Mouse (Mus musculus) hindbrain, embryonic 10.5 days (tissue): ENCODE data around the gene Dut. TPM values are rescaled to one million over a fixed set of nuclear protein-coding genes. Genes with fewer than 3 reads are reported as not detected.

Experiments used
- DNase-seq: peaks from one replicate; pipeline ENCODE4 v3.0.0-alpha.2; 2017; ENCODE audit warnings: low spot score
- H3K27ac ChIP-seq: fragments of 300-500 bp; sonication (generic); 2 replicates; pipeline ENCODE4 v1.5.1; 2016; ENCODE audit warnings: mild to moderate bottlenecking, moderate library complexity
- H3K27me3 ChIP-seq: fragments of 300-500 bp; sonication (generic); 2 replicates; pipeline ENCODE4 v1.6.1; 2016; ENCODE audit warnings: mild to moderate bottlenecking; ENCODE audit not compliant: poor library complexity, insufficient read depth, severe bottlenecking
- H3K36me3 ChIP-seq: fragments of 300-500 bp; sonication (generic); 2 replicates; pipeline ENCODE4 v1.6.1; 2016; ENCODE audit warnings: mild to moderate bottlenecking, moderate library complexity
- H3K4me1 ChIP-seq: fragments of 300-500 bp; sonication (generic); replicated peaks from 2 replicates; pipeline ENCODE4 v1.6.1; 2016; ENCODE audit warnings: mild to moderate bottlenecking
- H3K4me3 ChIP-seq: fragments of 300-500 bp; sonication (generic); 2 replicates; pipeline ENCODE4 v1.5.1; 2016; ENCODE audit warnings: mild to moderate bottlenecking, moderate library complexity
- H3K9me3 ChIP-seq: fragments of 300-500 bp; sonication (generic); 2 replicates; pipeline ENCODE4 v1.6.1; 2016; ENCODE audit warnings: mild to moderate bottlenecking, moderate library complexity
- WGBS: fragments of 180-500 bp; shearing (Covaris S2); methylation state at CpG from one replicate; pipeline ENCODE4 v1.1.7; 2016; 5-methylcytosine and 5-hydroxymethylcytosine counted together
- polyA plus RNA-seq: library from polyadenylated mRNA; unstranded; fragments of >200 nt; fragmentation: Nextera tagmentation; extraction: Ambion mirVana; gene quantifications from 2 replicates; pipeline ENCODE4 v1.2.1, GENCODE M21; 2016

Gene Dut
- polyA plus RNA-seq, 1 experiment from 2014 or later: 218 TPM

GRCm38 (mm10) chr2:125295526-125295925 is 48.5 kb downstream of the Dut start:
- Histone ChIP-seq H3K4me1 (peaks cover 8% of the 10 kb centered on the region), H3K4me3 (no peak overlapping the region), H3K27ac (no peak overlapping the region), H3K27me3 (no peaks in the 10 kb centered on the region), H3K9me3 (no peaks in the 10 kb centered on the region), H3K36me3 (no peaks in the 10 kb centered on the region)
- no peak for DNase-seq
- WGBS: 93% methylated on average over 3 of the region's 3 CpGs

DNA sequence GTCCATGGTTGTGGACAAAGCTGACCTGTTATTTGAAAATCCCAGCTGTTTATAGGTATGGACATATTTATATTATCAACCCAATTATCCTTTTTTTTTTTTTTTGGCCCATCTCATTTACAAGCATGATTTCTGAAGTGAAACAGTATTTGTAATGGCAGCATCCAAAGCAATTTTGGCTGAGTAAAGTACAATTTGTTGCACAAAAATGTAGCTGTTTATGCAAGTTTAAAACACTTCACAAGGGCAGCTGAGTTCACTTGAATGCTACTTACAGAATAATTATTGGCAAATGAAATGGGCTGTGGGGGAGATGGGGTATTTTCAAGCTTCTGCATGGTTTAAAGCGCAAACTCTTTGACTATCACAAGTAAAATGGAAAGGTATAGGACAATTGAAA is 51.9 kb downstream of the Dut start:
- peaks cover 22% of the 10 kb centered on the region for H3K36me3 ChIP-seq
- no peaks in the 10 kb centered on the region for H3K27me3 ChIP-seq
- DNase-seq: no peak
- WGBS: 98% methylated on average over 1 of the region's 1 CpGs
- no peak overlapping the region for H3K27ac ChIP-seq
- no peak overlapping the region for H3K4me3 ChIP-seq
- H3K4me1 ChIP-seq: peaks cover 8% of the 10 kb centered on the region
- no peaks in the 10 kb centered on the region for H3K9me3 ChIP-seq

DNA sequence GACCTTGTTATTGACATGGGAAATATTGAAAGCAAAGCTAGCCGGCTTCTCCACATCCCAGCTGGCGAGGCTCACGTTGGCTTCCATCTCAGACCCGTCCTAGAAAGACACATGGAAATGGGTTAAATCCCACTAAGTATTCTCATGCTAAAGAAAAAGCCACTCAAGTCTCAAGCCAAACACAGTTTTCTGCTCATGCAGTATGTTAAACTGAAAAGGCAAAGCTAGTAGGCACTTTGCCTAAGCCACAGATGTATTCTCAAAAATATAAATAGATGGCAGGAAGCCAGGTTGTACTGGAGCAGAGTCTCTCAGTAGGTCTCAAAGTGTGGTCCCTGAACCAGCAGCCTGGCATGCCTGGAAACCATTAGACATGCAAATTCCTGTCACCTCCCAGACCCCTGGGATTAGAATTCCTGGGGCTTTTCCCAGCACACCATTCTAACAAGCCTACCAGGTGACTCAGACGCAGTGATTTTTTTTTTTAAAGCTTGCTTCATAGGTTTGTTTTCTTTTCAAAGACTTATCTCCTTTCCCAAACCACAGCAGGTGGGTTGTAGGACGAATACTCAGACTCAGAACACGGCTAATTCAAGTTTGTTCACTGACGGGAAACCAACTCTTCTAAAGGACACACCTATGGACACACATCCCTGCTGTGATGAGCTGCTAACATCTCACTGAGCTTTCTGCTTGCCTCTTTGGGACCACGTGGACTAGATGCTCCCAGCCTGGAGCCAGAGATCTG is 55.1 kb downstream of the Dut start:
- DNase-seq: no peak
- Histone ChIP-seq H3K9me3 (no peaks in the 10 kb centered on the region), H3K4me1 (peaks cover 8% of the 10 kb centered on the region), H3K27me3 (no peaks in the 10 kb centered on the region), H3K4me3 (no peak overlapping the region), H3K27ac (no peak overlapping the region), H3K36me3 (peaks cover 28% of the 10 kb centered on the region)
- 53% methylated on average over 9 of the region's 9 CpGs for WGBS

DNA sequence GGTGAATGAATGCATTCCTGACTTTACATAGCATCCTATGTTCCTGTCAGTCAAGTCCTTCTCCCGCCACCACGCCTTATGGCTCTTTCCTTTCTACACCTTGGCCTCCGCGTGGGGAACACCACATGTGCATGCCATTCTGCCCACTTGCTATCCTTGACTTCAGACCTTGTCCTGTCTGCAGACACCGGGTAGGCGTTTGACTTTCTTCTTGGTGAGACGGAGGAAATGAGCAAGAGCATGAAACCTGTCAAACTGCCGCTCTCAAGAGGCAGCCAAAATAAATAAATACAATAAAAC is 55.6 kb downstream of the Dut start:
- no peak for DNase-seq
- Histone ChIP-seq H3K36me3 (peaks cover 31% of the 10 kb centered on the region), H3K27me3 (no peaks in the 10 kb centered on the region), H3K4me3 (no peak overlapping the region), H3K9me3 (no peaks in the 10 kb centered on the region), H3K4me1 (peaks cover 3% of the 10 kb centered on the region), H3K27ac (no peak overlapping the region)
- 84% methylated on average over 8 of the region's 8 CpGs for WGBS

GRCm38 (mm10) chr2:125303764-125304384 is 56.9 kb downstream of the Dut start:
- Histone ChIP-seq H3K4me1 (no peaks in the 10 kb centered on the region), H3K4me3 (no peak overlapping the region), H3K36me3 (peaks cover 38% of the 10 kb centered on the region), H3K27me3 (no peaks in the 10 kb centered on the region), H3K27ac (no peak overlapping the region), H3K9me3 (no peaks in the 10 kb centered on the region)
- 71% methylated on average over 5 of the region's 5 CpGs for WGBS
- no peak for DNase-seq

DNA sequence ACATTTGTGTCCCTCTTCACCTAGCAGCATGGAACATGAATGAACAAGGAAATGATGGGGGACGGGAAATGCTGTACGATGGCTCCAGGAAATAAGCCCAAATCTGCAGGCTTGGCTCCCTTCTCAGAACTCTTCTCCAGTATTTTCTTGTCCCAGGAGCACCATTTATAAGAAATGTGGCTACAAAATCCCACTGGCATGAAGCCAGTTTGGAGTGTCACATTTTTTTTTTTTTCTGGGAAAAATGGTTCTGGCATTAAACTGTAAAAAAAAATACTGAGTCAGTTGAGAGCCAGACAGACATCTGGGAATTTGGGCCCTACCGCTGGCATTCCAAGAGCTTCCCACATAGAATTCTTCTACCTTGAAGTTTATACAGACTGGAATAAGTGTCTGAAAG is 57.8 kb downstream of the Dut start:
- 97% methylated on average over 3 of the region's 3 CpGs for WGBS
- no peak for DNase-seq
- Histone ChIP-seq H3K27me3 (no peaks in the 10 kb centered on the region), H3K4me3 (no peak overlapping the region), H3K27ac (no peak overlapping the region), H3K4me1 (no peaks in the 10 kb centered on the region), H3K36me3 (peaks cover 46% of the 10 kb centered on the region), H3K9me3 (no peaks in the 10 kb centered on the region)

DNA sequence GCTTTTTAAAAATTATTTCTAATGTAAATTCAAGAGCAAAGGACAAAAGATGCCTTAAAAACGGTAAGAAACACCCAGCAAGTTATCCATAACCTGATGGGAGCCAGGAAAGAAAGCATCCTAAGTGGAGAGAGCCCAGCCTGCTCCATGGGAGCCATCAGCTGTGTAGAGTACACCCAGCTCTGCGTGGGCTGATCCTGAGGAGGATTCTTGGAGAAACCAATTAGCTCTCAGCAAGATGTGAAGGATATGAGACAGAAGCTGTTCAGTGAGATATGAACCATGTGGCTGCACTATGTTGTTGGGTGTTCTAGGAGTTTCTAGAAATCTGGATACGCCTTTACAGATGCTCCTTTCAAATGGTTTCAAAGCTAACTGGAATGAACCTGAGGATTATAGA is 58.7 kb downstream of the Dut start:
- Histone ChIP-seq H3K9me3 (no peaks in the 10 kb centered on the region), H3K4me3 (no peak overlapping the region), H3K36me3 (peaks cover 47% of the 10 kb centered on the region), H3K27ac (no peak overlapping the region), H3K27me3 (no peaks in the 10 kb centered on the region), H3K4me1 (no peaks in the 10 kb centered on the region)
- WGBS: 87% methylated on average over 3 of the region's 3 CpGs
- DNase-seq: no peak

Other genes starting within 250 kb of the Dut start
- gene Slc24a5, start 179.1 kb upstream of the Dut start, polyA plus RNA-seq: 3.5 and 4.7 TPM in 2 replicates
- gene Myef2, start 123.5 kb upstream of the Dut start, polyA plus RNA-seq: 160 and 174 TPM in 2 replicates
- 0.20 TPM in 1 of 2 replicates, not detected in the other for gene Ctxn2, start 110.5 kb upstream of the Dut start, polyA plus RNA-seq
- gene Slc12a1, start 94.7 kb upstream of the Dut start, polyA plus RNA-seq: not detected in 2 replicates